Mouse (Mus musculus) ES-E14 (cell line): ENCODE results near the gene Eif3m. TPM values are rescaled to one million over a fixed set of nuclear protein-coding genes. Genes with fewer than 3 reads are reported as not detected.
A peak's percentile ranks its signal among the peaks of the same experiment; 100 is the strongest.

ENCODE experiments used
- DNase-seq: peaks from one replicate; pipeline ENCODE4 v3.0.0-alpha.2; 2013; ENCODE audit warnings: low read depth, low spot score
- H3K27ac ChIP-seq: 2 replicates; pipeline ENCODE4 v1.5.1; 2012; ENCODE audit warnings: low read depth, mild to moderate bottlenecking, low read length, moderate library complexity, mixed read lengths; ENCODE audit not compliant: poor library complexity, insufficient read depth, severe bottlenecking
- H3K36me3 ChIP-seq: 2 replicates; pipeline ENCODE4 v1.6.1; 2012; ENCODE audit warnings: mild to moderate bottlenecking, low read length, moderate library complexity, mixed read lengths; ENCODE audit not compliant: control insufficient read depth, poor library complexity, insufficient read depth, severe bottlenecking
- H3K4me1 ChIP-seq, 2 experiments: fragments of 150-350 bp in 1 of 2; sonication (generic) in 1 of 2; 2 replicates each; pipeline ENCODE4 v1.6.1; 2012; ENCODE audit warnings: low read length in 2 of 2, mild to moderate bottlenecking in 1 of 2, mixed read lengths in 1 of 2; ENCODE audit not compliant: control insufficient read depth in 2 of 2, insufficient read depth in 2 of 2, poor library complexity in 1 of 2
- H3K4me3 ChIP-seq, 2 experiments: fragments of 150-350 bp in 1 of 2; sonication (generic) in 1 of 2; 2 replicates each; pipeline ENCODE4 v1.5.1; 2012; ENCODE audit warnings: low read length in 2 of 2, low read depth in 1 of 2, mild to moderate bottlenecking in 1 of 2, mixed read lengths in 1 of 2; ENCODE audit not compliant: insufficient read depth in 1 of 2, poor library complexity in 1 of 2, severe bottlenecking in 1 of 2
- H3K9ac ChIP-seq: 2 replicates; pipeline ENCODE4 v1.6.1; 2012; ENCODE audit warnings: low read depth, mild to moderate bottlenecking, low read length, mixed read lengths; ENCODE audit not compliant: poor library complexity, insufficient read depth, severe bottlenecking
- H3K9me3 ChIP-seq: fragments of 150-350 bp; sonication (generic); 2 replicates; pipeline ENCODE4 v1.6.1; 2012; ENCODE audit warnings: low read depth, mild to moderate bottlenecking, low read length; ENCODE audit not compliant: control insufficient read depth, insufficient read depth
- CHD2 ChIP-seq: IDR thresholded peaks from 2 replicates; pipeline ENCODE4 v1.6.1; 2014; ENCODE audit warnings: mild to moderate bottlenecking, low read depth, low read length, inconsistent platforms
- HCFC1 ChIP-seq: IDR thresholded peaks from 2 replicates; pipeline ENCODE4 v1.6.1; 2012; ENCODE audit warnings: low read length, inconsistent platforms, borderline replicate concordance; ENCODE audit not compliant: insufficient read depth
- MAFK ChIP-seq: IDR thresholded peaks from 2 replicates; pipeline ENCODE4 v1.6.1; 2014; ENCODE audit warnings: mild to moderate bottlenecking, low read depth, low read length, inconsistent platforms; ENCODE audit not compliant: insufficient read depth
- ZC3H11A ChIP-seq: IDR thresholded peaks from 2 replicates; pipeline ENCODE4 v1.6.1; 2012; ENCODE audit warnings: low read depth, mild to moderate bottlenecking, inconsistent platforms, low read length, borderline replicate concordance
- ZNF384 ChIP-seq: IDR thresholded peaks from 2 replicates; pipeline ENCODE4 v1.6.1; 2012; ENCODE audit warnings: low read depth, low read length, inconsistent platforms
- in situ Hi-C, 2 experiments: fragments of 600-800 bp; cut with MboI; formaldehyde crosslinking; loops; one replicate each; pipeline ENCODE4 v1.15.1; 2025; ENCODE audit warnings: low sequenced_read_pairs in 2 of 2, inconsistent platforms in 1 of 2; ENCODE audit not compliant: unreplicated experiment in 2 of 2
- total RNA-seq: library from RNA; depleted of rRNA; stranded (reverse); fragments of 300-350 nt; gene quantifications from 2 replicates; pipeline ENCODE4 v1.2.3, GENCODE M21; 2012

Gene Eif3m
- total RNA-seq, 1 experiment, result 229 TPM

- no peak overlapping the region for H3K9ac ChIP-seq
- H3K4me1 ChIP-seq, result peaks cover 0 to 2% of the 10 kb centered on the region in 2 experiments; a peak in 1 of 4 replicates
- DNase-seq, result no peak
- TF ChIP-seq CHD2, result no peak
- TF ChIP-seq ZNF384, result no peak
- TF ChIP-seq ZC3H11A, result no peak
- no peak for TF ChIP-seq MAFK
- TF ChIP-seq HCFC1, result no peak
- no peaks in the 10 kb centered on the region for H3K36me3 ChIP-seq
- H3K4me3 ChIP-seq, result no peak overlapping the region
- H3K27ac ChIP-seq, result no peak overlapping the region
- in situ Hi-C loops, result no loop called here
- no peaks in the 10 kb centered on the region for H3K9me3 ChIP-seq
These were observed 6.2 kb upstream of the Eif3m start for GRCm38 (mm10) chr2:105023031-105023615.

- in situ Hi-C loops, result no loop called here
- no peak for TF ChIP-seq ZC3H11A
- no peak for TF ChIP-seq ZNF384
- no peak for TF ChIP-seq HCFC1
- no peak for TF ChIP-seq CHD2
- no peak for TF ChIP-seq MAFK
These were observed 5.0 kb upstream of the Eif3m start for GRCm38 (mm10) chr2:105021836-105022235.

GRCm38 (mm10) chr2:105021256-105021655 lies 4.4 kb upstream of the Eif3m start:
- Histone ChIP-seq H3K4me3 (no peak overlapping the region), H3K9ac (no peak overlapping the region), H3K4me1 (no peaks in the 10 kb centered on the region; a peak in 1 of 4 replicates), H3K36me3 (no peaks in the 10 kb centered on the region), H3K27ac (no peak overlapping the region), H3K9me3 (no peaks in the 10 kb centered on the region)
- in situ Hi-C loops, result no loop called here
- TF ChIP-seq CHD2 (no peak), ZC3H11A (no peak), HCFC1 (no peak), ZNF384 (no peak), MAFK (no peak)
- DNase-seq, result no peak

More at GRCm38 (mm10) chr2:105021836-105022235, 5.0 kb upstream of the Eif3m start:
- H3K27ac ChIP-seq, result no peak overlapping the region
- no peak overlapping the region for H3K9ac ChIP-seq
- no peaks in the 10 kb centered on the region for H3K9me3 ChIP-seq
- no peak for DNase-seq
- H3K4me3 ChIP-seq, result no peak overlapping the region
- no peaks in the 10 kb centered on the region for H3K36me3 ChIP-seq
- H3K4me1 ChIP-seq, result peaks cover 0 to 2% of the 10 kb centered on the region in 2 experiments; a peak in 2 of 4 replicates

GRCm38 (mm10) chr2:105019457-105019856 lies 2.6 kb upstream of the Eif3m start:
- no peaks in the 10 kb centered on the region for H3K9me3 ChIP-seq
- no peak overlapping the region for H3K4me3 ChIP-seq
- H3K36me3 ChIP-seq, result no peaks in the 10 kb centered on the region
- peaks cover 2 to 3% of the 10 kb centered on the region in 2 experiments; a peak in 2 of 4 replicates for H3K4me1 ChIP-seq
- no peak for DNase-seq
- H3K27ac ChIP-seq, result no peak overlapping the region
- no peak overlapping the region for H3K9ac ChIP-seq
- TF ChIP-seq CHD2, result no peak
- TF ChIP-seq HCFC1, result no peak
- TF ChIP-seq MAFK, result no peak
- no peak for TF ChIP-seq ZNF384
- TF ChIP-seq ZC3H11A, result no peak
- in situ Hi-C loops, result no loop called here

GRCm38 (mm10) chr2:105017802-105018201 lies 922 bp upstream of the Eif3m start:
- Histone ChIP-seq H3K9me3 (no peaks in the 10 kb centered on the region), H3K4me1 (peaks cover 2 to 3% of the 10 kb centered on the region in 2 experiments; a peak in 2 of 4 replicates), H3K4me3 (peak overlapping the region in 1 of 2 experiments; percentile 77; a peak in 1 of 4 replicates), H3K27ac (no peak overlapping the region), H3K36me3 (peaks cover 8% of the 10 kb centered on the region), H3K9ac (no peak overlapping the region)
- no peak for DNase-seq
- in situ Hi-C loops, result no loop called here
- no peak for TF ChIP-seq ZC3H11A
- no peak for TF ChIP-seq CHD2
- no peak for TF ChIP-seq MAFK
- no peak for TF ChIP-seq ZNF384
- no peak for TF ChIP-seq HCFC1
